Mouse (Mus musculus) bone marrow macrophage, adult 2 months (primary cell): ENCODE results near the gene Slc6a11. TPM values are rescaled to one million over a fixed set of nuclear protein-coding genes. Genes with fewer than 3 reads are reported as not detected.

ENCODE experiments used
- H3K27ac ChIP-seq: 2 replicates; pipeline ENCODE4 v1.5.1; 2012; ENCODE audit warnings: low read depth, low read length; ENCODE audit not compliant: insufficient read depth
- H3K4me1 ChIP-seq: 2 replicates; pipeline ENCODE4 v1.6.1; 2012; ENCODE audit warnings: low read length; ENCODE audit not compliant: control insufficient read depth, insufficient read depth
- H3K4me3 ChIP-seq: 2 replicates; pipeline ENCODE4 v1.5.1; 2012; ENCODE audit warnings: mild to moderate bottlenecking, low read length, moderate library complexity; ENCODE audit not compliant: insufficient read depth
- CTCF ChIP-seq: IDR thresholded peaks from 2 replicates; pipeline ENCODE4 v1.5.1; 2012; ENCODE audit warnings: low read depth, mild to moderate bottlenecking, low read length, moderate library complexity
- POLR2A ChIP-seq: IDR thresholded peaks from 2 replicates; pipeline ENCODE4 v1.6.1; 2012; ENCODE audit warnings: mild to moderate bottlenecking, low read depth, low read length, borderline replicate concordance
- polyA plus RNA-seq: library from polyadenylated mRNA; stranded (reverse); fragments of >200 nt; gene quantifications from 2 replicates; pipeline ENCODE4 v1.2.4, GENCODE M21; 2012; ENCODE audit not compliant: missing spikeins, insufficient read depth, insufficient read length

Slc6a11 gene
- polyA plus RNA-seq, 1 experiment = not detected

- H3K4me3 ChIP-seq = no peak overlapping the region
- H3K27ac ChIP-seq = no peak overlapping the region
- no peaks in the 10 kb centered on the region for H3K4me1 ChIP-seq
- TF ChIP-seq POLR2A = no peak
- no peak for TF ChIP-seq CTCF
Observed at GRCm38 (mm10) chr6:114132916-114133315, 1.9 kb downstream of the Slc6a11 start.

DNA sequence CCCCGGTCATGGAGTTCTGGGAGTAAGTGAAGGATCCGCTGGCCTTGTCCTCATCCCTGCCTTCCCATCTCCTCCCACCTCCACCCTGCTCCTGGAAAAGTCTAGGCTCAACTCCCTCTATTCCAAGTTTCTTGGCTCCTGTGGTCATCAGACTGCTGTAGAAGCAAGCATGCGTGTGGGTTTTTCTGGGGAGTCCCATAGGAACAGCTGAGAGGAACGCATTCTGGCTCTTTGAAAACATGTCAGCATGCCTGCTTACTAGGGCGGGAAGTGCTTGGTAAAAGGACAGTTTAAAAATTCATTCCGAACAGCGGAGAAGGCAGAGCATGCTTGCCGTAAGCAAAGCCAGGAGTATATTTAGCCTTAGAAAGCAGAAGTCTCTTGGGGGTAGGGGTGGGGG is 7.9 kb downstream of the Slc6a11 start:
- TF ChIP-seq CTCF (no peak), POLR2A (no peak)
- H3K4me1 ChIP-seq = no peaks in the 10 kb centered on the region

DNA sequence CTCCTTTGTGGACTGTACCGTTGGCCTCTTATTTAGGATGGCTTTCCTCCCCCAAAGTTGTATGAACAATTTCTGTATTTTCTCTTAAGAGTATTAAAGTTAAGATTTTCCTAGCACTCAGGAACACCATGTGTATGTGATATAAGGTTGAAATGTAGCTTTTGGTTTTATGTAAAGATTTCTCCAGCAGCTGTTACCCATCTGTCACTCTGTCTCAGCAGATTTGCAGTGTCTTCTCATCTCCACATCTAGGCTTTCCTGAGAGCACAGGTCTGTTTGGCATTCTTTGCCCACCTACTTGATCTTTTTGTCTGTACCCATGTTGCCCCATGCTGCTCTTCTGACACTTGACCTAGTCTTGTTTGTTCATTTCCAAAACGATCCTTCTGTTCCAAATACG is 10.4 kb downstream of the Slc6a11 start:
- H3K27ac ChIP-seq = no peak overlapping the region
- TF ChIP-seq POLR2A = no peak
- no peak for TF ChIP-seq CTCF
- H3K4me1 ChIP-seq = no peaks in the 10 kb centered on the region
- H3K4me3 ChIP-seq = no peak overlapping the region

More for the DNA sequence above, 7.9 kb downstream of the Slc6a11 start:
- H3K27ac ChIP-seq = no peak overlapping the region
- H3K4me3 ChIP-seq = no peak overlapping the region

DNA sequence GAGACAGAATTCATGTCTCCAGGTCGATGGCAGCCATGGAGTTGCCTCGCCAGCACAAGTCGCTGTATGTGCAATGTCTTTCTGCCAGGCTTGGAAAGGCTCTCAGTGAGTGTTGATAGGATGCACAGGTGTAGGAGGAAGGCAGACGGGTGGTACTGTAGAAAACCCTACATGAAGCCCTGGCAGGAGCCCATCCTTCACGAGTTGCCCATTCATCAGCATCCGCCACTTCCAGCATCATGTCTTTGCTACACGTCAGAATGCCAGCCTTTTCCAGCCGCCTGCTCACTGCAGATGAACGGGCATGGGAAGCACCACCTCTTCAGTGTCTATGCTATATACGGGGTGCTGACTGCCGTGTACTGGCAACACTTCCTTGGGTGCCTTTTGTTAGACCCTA is 11.4 kb downstream of the Slc6a11 start:
- Histone ChIP-seq H3K4me1 (no peaks in the 10 kb centered on the region), H3K27ac (no peak overlapping the region), H3K4me3 (no peak overlapping the region)
- TF ChIP-seq POLR2A = no peak
- no peak for TF ChIP-seq CTCF

GRCm38 (mm10) chr6:114143544-114143943 is 12.5 kb downstream of the Slc6a11 start:
- TF ChIP-seq CTCF = no peak
- TF ChIP-seq POLR2A = no peak
- no peaks in the 10 kb centered on the region for H3K4me1 ChIP-seq
- no peak overlapping the region for H3K4me3 ChIP-seq
- no peak overlapping the region for H3K27ac ChIP-seq

GRCm38 (mm10) chr6:114144447-114145105 is 13.5 kb downstream of the Slc6a11 start:
- no peak for TF ChIP-seq CTCF
- TF ChIP-seq POLR2A = no peak
- Histone ChIP-seq H3K27ac (no peak overlapping the region), H3K4me3 (no peak overlapping the region), H3K4me1 (no peaks in the 10 kb centered on the region)

DNA sequence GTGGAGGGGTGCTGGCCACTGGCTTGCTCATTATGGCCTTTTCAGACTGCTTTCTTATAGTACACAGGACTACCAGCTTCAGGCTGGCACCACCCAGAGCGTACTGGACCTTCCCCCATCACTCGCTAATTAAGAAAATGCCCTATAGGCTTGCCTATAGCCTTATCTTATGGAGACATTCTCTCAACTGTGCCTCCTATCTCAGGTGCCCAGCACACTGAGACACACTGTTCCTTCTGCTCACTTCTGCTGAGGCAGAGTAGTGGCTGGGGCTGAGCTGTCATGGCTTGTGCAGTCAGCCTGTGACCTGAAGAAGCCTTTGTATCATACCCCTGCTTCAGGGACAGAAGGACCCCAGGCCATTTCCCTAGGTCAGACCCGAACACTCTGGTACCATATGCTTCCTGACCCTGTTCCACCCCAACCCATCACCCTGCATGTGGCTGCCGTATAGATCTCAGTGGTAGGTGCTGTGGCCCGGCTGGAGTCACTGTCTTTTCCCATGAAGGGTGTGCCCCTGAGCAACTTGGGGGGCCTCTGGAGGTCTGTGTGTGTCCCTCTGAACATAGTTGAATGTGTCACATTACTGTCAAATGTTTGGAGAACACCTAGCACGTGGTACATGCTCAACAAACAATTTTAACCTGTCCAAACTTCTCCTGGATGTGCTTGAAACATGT is 14.7 kb downstream of the Slc6a11 start:
- no peak overlapping the region for H3K27ac ChIP-seq
- H3K4me1 ChIP-seq = no peaks in the 10 kb centered on the region
- H3K4me3 ChIP-seq = no peak overlapping the region
- TF ChIP-seq POLR2A (no peak), CTCF (no peak)

- Histone ChIP-seq H3K27ac (no peak overlapping the region), H3K4me3 (no peak overlapping the region), H3K4me1 (no peaks in the 10 kb centered on the region)
- no peak for TF ChIP-seq CTCF
- no peak for TF ChIP-seq POLR2A
Observed at GRCm38 (mm10) chr6:114155720-114156119, 24.7 kb downstream of the Slc6a11 start.

- no peak overlapping the region for H3K4me3 ChIP-seq
- H3K27ac ChIP-seq = no peak overlapping the region
- no peaks in the 10 kb centered on the region for H3K4me1 ChIP-seq
- TF ChIP-seq POLR2A (no peak), CTCF (no peak)
Observed at GRCm38 (mm10) chr6:114158811-114159210, 27.8 kb downstream of the Slc6a11 start.

DNA sequence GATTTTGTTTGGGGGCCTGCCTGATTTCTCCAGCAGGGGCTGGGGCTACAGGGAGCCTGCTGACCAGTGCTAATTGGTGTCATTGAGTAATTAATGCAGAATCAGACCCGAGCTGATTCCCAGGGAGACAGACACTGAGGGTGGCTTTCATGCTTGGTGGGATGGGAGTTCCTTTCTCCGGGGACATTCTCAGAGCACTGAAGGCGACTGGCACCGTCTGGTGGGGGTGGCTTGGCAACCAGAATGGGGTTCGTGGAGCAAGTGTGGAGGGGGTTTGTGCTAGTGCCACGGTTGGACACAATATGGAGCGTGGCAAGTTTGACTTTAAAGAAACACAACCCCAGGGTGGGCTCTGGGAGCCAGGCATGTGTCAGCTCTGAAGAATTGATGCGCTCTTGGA is 29.7 kb downstream of the Slc6a11 start:
- TF ChIP-seq POLR2A (no peak), CTCF (no peak)
- Histone ChIP-seq H3K4me3 (no peak overlapping the region), H3K4me1 (no peaks in the 10 kb centered on the region), H3K27ac (no peak overlapping the region)

DNA sequence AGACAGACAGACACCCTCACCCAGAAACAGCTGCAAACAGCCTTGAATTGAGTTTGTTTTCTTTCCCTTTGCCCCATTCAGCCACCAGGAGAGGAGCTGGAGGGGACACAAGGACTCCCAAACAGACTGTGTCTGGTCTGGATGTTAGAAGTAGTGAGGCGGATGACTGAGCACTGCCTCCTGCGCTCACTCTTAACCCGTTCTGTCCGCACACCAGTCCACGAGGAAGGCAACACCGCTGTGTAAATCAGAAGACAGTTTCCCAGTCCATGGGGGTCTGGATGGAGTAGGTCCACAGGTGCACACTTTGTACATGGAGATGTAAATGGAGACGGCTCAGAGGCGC is 43.0 kb downstream of the Slc6a11 start:
- H3K4me1 ChIP-seq = no peaks in the 10 kb centered on the region
- no peak overlapping the region for H3K27ac ChIP-seq
- no peak overlapping the region for H3K4me3 ChIP-seq
- TF ChIP-seq CTCF (no peak), POLR2A (no peak)
